Comparison of ENCODE assay signal across 16 mouse cellular contexts in genomic region chr5:32488044-32488443, GRCm38 (mm10).
"Had no signal": no experiment of that assay in that cellular context is flagged by ENCODE, and none has a peak within 500 bp of the region (broad histone marks: within the 10 kb centered on the region; RNA-seq: fewer than 3 reads in every experiment).

No protein-coding gene starts in this region.

- ATAC-seq: midbrain, embryonic 16.5 days had no signal

- DNase-seq: lung, adult 18-20 months; lung, embryonic 14.5 days; lung, postnatal 10 days; lung, postnatal 4 days; midbrain, embryonic 14.5 days; right cerebral cortex, postnatal 14 days; thymus, adult 2 months; thymus, postnatal 25 days; thymus, postnatal 4 days had no signal

- H3K4me3 ChIP-seq: midbrain, embryonic 10.5 days; midbrain, embryonic 12.5 days; myocyte; neural tube, embryonic 12.5 days; stomach, embryonic 15.5 days had no signal

- H3K27ac ChIP-seq: midbrain, embryonic 10.5 days; midbrain, embryonic 12.5 days; neural tube, embryonic 12.5 days; stomach, embryonic 15.5 days; stomach, postnatal 0 days had no signal
